Mouse (Mus musculus): ENCODE measurements at regions not wholly inside any gene's neighbourhood (a gene's known extent, or its start where the extent isn't known, plus 50 kb on each side); places are given as distances from the start of the nearest gene placed in this dataset.

- no peak for TF ChIP-seq POLR2A (IDR thresholded peaks at IDR 0.05; ENCODE audit: insufficient read depth, low read length)
- no peak for TF ChIP-seq CTCF (IDR thresholded peaks at IDR 0.05; ENCODE audit: low read depth, low read length)
These were observed 91.5 kb upstream of the Plxnc1 start for GRCm38 (mm10) chr10:95036043-95036697.

Measured in ES-Bruce4 (cell line).